Mouse (Mus musculus) layer of hippocampus, postnatal 10 days (tissue): ENCODE measurements around the gene Il4. TPM values are rescaled to one million over a fixed set of nuclear protein-coding genes. Genes with fewer than 3 reads are reported as not detected.

Experiments
- DNase-seq, 2 experiments: peaks; one replicate each; pipeline ENCODE4 v3.0.0; 2021; ENCODE audit warnings: low spot score in 2 of 2
- total RNA-seq, 2 experiments: library from RNA; stranded (reverse); gene quantifications; 2 replicates each; pipeline ENCODE4 v1.2.3; 2021

Gene Il4
- total RNA-seq, 2 experiments from 2014 or later: not detected

DNA sequence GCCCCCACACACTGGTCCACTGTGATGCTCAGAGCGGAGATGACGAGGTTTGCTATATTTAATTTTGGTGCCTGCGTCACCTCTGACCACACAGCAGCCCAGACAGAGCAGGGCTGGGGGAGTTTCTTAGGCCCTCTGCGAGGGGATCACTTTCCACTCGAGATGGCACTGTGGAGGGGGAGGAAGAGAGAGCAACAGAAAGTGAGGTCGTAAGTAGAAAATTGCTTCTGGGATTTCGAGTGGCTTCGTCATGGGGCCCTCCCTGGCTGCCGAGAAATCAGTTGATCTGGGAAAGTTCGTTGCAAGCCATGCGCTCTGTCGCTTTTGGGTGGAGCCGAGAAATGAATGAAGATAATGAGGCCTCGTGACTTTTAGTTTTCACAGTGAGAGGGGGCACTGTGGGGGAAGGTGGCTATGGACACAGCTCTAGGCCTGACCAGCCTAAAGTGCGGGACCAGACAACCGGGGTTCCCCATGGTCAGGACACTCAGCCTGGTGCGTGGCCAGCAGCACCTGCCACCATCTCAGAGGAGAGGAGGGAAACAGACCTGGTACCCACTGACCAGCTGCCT lies 8.4 kb upstream of the Il4 start:
- no peak for DNase-seq

DNA sequence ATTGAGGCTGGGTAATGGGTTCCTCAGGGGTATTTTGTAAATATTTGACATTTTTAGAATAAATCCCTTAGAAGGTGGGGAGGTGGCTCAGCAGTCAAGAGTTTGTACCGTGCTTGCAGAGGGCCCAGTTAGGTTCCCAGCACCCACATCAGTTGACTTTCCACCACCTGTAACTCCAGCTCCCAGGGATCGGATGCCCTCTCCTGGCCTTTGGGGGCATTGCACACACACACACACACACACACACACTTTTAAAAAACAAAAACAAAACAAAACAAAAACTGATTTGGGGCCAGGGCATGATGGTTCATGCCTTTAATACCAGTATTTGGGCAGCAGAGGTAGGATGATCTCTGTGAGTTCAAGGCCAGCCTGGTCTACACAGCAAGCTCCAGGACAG lies 5.7 kb upstream of the Il4 start:
- no peak for DNase-seq

DNA sequence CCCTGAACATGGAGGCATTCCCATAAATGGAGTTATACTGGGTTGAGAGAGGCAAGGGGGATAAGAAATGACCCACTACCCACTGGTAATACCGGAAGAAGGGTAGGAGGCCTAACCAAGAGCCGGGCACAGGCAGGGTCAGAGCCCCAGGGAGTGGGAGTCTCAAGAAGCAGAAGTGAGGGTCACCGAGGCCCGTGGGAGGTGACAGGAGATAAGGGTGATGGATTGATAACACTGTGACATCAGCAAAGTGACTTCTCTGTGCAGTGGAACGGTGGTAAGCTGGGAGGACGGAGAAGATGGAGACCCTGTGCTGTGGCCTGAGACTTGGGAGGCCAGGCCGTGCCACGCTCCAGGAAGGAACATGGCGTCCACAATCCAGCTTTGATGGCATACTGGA lies 5.1 kb upstream of the Il4 start:
- no peak for DNase-seq

DNA sequence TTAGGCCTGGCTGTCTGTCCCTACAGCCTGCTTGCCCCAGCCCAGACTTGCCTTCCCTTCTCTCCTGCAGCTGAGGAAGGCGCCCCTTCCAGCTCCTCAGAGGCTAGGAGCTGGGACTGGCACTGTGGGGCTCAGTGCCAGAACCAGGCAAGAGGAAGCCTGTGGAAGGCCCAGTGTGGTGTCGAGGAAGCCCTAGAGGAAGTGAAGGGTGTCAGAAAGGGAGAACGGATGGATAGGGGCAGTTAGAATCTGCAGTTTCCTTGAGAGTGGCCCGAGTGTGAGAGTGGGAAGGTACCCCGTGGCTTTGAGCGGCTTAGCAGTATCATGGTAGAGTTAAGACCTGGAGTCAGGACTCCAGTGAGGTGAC lies 4.0 kb upstream of the Il4 start:
- no peak for DNase-seq

DNA sequence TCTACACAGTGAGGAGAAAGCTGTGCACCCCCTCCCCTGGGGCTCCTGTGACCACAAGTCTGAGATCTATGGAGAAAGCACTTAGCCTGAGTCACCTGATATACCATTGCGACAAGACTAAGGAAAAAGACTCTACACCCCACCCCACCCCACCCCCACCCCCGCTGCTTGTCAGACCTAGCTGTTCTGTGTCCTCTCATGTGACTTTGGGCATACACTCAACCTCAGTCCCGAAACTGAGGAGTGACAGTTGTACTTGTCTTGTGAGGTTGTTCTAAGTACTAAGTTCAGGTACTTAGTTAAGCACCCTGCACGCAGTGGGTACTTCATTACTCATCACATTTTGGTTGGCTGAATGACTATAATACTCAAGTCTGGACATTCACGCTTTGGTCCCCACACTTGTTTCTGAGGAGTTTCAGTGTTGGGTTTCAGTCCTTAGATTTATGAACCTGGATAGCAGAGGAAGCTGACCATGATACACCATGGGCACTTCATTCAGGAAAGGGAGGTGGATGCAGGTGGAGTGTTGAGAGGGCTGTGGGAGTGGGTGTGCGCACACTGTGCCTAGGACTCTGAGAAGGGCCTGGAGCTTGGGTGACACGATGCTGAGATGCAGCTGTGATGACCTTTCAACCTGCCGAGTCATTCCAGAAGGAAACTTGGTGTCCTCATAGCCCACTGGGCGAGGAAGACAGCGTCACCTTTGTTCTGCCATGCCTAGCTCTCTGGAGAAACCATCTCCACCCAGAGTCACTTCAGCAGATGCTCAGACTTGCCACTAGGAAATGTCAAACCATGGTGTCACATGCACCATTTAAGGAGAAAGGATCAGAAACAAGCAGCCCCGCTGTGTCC lies 3.3 kb upstream of the Il4 start:
- no peak for DNase-seq

- DNase-seq: no peak
These were observed 1.6 kb upstream of the Il4 start for GRCm38 (mm10) chr11:53620094-53620493.

GRCm38 (mm10) chr11:53619428-53619827 lies 959 bp upstream of the Il4 start:
- no peak for DNase-seq

DNA sequence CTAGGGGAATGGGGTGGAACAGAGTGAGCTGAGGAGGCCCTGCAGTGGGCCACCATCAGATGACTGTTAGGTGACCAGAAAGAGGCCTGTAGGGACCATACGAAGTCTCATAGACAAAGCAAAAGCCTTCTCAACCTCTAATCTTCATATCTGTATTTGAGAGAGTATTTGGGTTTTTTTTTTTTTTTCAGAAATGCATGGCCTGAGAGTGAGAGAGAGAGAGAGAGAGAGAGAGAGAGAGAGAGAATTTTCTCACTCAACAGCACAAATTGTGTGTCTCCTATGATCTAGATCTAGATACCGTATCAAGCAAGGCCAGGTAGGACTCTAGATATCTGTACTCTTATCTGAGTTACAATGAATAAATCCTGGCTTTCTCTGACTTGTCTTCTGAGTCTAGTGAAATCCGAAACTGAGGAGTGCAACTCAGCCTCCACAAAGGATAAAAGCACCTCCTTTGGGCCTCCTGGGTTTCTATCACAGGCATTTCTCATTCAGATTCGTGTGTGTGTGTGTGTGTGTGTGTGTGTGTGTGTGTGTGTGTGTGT lies 833 bp downstream of the Il4 start:
- no peak for DNase-seq

DNA sequence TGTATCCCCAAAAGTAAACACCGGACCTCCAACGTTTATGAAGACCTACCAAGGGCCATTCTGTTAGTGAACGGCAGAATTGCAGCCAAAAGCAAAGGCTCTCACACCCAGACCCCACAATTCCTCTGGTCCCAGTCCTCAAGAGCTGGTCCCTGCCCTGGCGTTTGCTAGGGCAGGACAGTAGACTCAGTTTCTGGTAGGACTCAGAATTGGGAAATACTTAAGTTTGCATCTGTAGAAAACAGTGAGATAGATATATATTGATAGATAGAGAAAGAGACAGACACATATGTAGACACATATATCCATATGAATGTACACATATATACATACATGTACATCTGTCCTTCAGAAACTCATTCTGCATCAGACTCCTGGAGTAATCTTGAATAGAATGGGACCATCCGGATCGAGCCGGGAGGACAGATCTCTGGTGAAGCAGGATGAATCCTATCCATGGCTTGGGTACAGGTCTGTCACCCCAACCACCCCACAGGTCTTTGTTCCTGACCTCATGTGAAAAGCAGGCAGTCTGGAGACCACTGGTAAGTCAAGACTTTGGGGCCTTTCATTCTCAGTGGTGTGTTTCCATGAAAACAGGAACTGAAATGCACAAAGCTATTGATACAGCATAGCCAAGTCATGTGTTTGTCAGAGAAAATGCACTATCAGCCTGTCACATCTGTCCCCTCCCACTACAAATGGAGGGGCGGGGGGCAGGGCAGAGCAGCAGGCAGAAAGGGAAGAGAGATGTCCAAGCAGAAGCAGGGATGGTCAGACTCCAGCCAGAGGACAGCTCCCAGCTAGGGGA lies 1.5 kb downstream of the Il4 start:
- DNase-seq: no peak

- no peak for DNase-seq
These were observed 2.9 kb downstream of the Il4 start for GRCm38 (mm10) chr11:53615575-53615974.

DNA sequence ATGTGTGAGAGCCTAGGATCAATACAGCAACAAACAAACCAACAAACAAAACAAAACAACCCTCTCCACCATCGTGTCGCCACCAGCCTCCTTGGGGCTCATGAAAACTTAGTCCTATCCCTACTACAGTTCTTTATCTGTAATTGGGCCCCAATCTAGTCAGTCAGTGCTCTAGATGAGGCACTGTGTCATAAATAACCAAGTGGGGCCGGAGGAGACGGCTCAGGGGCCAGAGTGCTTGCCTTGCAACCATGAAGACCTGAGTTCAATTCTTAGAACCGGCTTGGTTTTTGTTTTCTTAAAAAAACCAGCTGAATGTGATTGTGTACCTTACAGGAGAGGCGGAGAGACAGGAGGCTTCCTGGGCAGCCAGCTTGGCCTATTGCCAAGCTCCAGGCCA lies 3.3 kb downstream of the Il4 start:
- no peak for DNase-seq

DNA sequence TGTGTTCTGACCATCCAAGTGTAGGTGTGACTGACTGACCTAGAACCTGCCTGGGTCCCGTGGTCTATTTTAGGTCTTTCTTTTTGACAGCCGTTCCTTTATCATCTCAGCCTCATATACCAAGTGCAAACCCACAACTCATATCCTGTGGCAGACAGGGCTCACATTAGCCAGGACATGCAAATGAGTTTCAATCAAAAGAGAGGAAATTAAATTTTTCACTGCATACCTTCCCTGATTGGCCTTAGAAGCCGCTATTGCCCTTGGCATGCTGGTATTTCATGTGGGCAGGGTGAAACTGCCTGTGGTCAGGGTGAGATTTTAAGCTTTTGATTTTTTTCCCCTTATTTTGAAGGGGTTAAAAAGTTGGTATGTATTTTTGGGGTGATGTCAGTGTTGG lies 8.8 kb downstream of the Il4 start:
- no peak for DNase-seq

- DNase-seq: no peak
These were observed 9.2 kb downstream of the Il4 start for GRCm38 (mm10) chr11:53609231-53609630.

DNA sequence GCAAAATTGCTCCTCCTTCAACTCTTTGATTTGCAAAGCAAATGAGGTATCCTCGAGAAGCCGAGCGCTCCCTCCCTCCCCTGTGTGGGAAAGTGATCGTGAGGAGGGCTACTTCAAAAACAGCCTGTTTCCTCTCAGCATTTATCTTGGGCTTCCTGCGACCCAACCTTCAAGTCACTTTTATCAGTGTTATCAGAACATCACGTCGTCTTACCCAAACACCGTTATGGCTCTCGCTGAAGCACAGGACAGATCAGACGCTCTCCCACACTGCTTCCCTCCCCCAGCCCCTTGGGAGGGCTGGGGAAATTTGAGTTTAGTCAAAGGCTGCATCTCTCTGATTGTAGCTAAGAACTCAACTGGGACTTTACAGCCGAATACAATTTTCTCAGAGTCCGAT lies 12.9 kb downstream of the Il4 start:
- no peak for DNase-seq

DNA sequence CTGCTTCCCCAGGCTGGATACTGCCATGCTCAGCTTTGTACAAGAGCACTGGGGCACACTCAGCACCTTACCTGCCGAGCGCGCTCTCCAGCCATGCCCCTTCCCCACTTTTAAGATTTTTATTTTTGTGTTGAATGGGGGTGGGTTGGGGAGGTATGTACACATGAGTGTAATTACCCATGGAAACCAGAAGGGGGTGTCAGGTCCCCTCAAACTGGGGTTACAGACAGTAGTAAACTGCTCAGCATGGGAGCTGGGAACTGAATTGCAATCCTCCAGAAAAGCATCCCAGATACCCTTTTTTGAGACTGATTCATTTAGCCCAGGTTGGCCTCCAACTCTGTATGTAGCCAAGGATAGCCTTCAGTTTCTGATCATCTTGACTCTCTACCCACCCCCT lies 13.5 kb downstream of the Il4 start:
- no peak for DNase-seq

- DNase-seq: no peak
These were observed 27.4 kb downstream of the Il4 start for GRCm38 (mm10) chr11:53591116-53591515.

DNA sequence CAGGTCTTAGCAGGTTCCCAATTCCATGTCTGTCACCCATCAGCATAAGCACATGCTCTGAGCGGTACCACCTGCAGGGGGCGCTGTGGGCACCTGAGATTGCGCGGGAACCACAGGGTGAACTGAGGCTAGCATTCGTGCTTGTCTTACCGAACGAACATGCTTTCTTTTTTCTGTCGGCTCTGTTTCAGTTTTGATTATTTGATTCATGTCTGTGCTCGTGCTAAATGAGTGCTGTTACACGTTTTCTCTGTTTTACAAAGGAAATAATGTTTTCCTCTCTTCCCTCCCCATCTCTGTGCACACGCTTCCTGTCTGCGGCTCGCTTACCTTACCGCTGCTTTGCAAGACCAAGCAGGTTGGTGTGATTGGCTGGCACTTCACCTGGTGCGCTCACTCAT lies 28.1 kb downstream of the Il4 start:
- peak; percentile 60 to 72 for DNase-seq

DNA sequence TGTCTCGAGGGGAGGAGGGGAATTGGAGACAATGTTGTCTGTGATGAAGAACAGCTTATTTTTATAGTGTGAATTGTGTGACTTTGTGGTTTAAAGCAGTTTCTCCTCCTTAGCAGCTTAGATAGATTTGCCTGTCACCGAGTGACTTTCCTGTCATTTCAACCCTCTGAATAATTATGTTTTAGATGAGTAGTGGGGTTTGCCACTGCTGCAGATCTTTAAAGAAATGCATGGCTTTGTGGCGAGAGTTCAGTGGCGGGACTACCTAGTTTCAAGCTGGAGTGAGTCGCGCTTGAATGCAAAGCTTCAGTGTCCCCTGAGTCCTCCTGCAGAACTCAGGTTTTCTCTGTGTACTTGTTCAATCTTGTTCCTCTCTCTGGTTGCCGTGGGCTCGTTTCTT lies 30.2 kb downstream of the Il4 start:
- no peak for DNase-seq

GRCm38 (mm10) chr11:53585510-53585909 lies 33.0 kb downstream of the Il4 start:
- DNase-seq: no peak

DNA sequence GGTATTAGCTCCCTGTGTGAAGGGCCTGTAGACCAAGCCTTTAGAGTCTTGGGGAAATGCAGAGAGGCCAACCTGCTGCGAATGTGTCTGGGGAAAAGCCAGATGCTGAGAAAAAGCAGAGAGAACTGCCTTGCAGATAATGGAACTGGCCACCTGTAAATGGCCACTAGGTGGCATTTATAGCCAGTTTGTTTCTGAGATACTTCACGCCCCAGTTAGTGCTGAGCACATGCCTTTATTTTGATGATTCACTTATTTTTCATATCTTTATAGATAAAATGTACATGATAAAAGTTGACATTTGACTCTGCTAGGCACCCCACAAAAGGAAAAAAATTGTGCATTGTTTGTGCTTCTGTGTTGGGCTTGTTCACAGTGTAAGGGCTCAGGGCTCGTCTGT lies 33.6 kb downstream of the Il4 start:
- peak in 1 of 2 experiments; percentile 23 for DNase-seq

- DNase-seq: no peak
These were observed 35.3 kb downstream of the Il4 start for GRCm38 (mm10) chr11:53583151-53583550.

GRCm38 (mm10) chr11:53580562-53580961 lies 37.9 kb downstream of the Il4 start:
- no peak for DNase-seq
